Mouse (Mus musculus): ENCODE data around the gene Gpc3. TPM values are rescaled to one million over a fixed set of nuclear protein-coding genes. Genes with fewer than 3 reads are reported as not detected.

Gpc3 gene
- polyA plus RNA-seq, 1 experiment, result not detected

GRCm38 (mm10) chrX:52632688-52633324 lies 19.1 kb upstream of the Gpc3 start:
- 51% methylated on average over 7 of the region's 7 CpGs for WGBS
- TF ChIP-seq POLR2A (IDR thresholded peaks at IDR 0.05; ENCODE audit: insufficient read depth, low read depth, low read length) (no peak), CTCF (IDR thresholded peaks at IDR 0.05; ENCODE audit: insufficient read depth, low read depth, low read length) (no peak)

GRCm38 (mm10) chrX:52626963-52627716 lies 13.4 kb upstream of the Gpc3 start:
- H3K4me1 ChIP-seq (ENCODE audit: control insufficient read depth, insufficient read depth, low read length), result peaks cover 2% of the 10 kb centered on the region; the same call in 1 of the 2 replicates
- WGBS, result 69% methylated on average over 6 of the region's 6 CpGs
- no peak overlapping the region for H3K27ac ChIP-seq (ENCODE audit: insufficient read depth, low read depth, low read length)
- no peak for TF ChIP-seq POLR2A (IDR thresholded peaks at IDR 0.05; ENCODE audit: insufficient read depth, low read depth, low read length)
- no peak overlapping the region for H3K4me3 ChIP-seq (ENCODE audit: insufficient read depth, low read depth, low read length)

More at GRCm38 (mm10) chrX:52632688-52633324, 19.1 kb upstream of the Gpc3 start:
- Histone ChIP-seq H3K4me1 (ENCODE audit: control insufficient read depth, insufficient read depth, low read length) (peaks cover 2% of the 10 kb centered on the region; the same call in 1 of the 2 replicates), H3K27ac (ENCODE audit: insufficient read depth, low read depth, low read length) (no peak overlapping the region), H3K4me3 (ENCODE audit: insufficient read depth, low read depth, low read length) (no peak overlapping the region)

GRCm38 (mm10) chrX:52617813-52618212 lies 4.1 kb upstream of the Gpc3 start:
- WGBS, result 75% methylated on average over 3 of the region's 3 CpGs

GRCm38 (mm10) chrX:52616152-52616551 lies 2.4 kb upstream of the Gpc3 start:
- 84% methylated on average over 5 of the region's 5 CpGs for whole genome bisulfite sequencing
- Histone ChIP-seq H3K27ac (ENCODE audit: insufficient read depth, low read depth, low read length) (no peak overlapping the region), H3K4me3 (ENCODE audit: insufficient read depth, low read depth, low read length) (no peak overlapping the region), H3K4me1 (ENCODE audit: control insufficient read depth, insufficient read depth, low read length) (peaks cover 3% of the 10 kb centered on the region)
- no peak for TF ChIP-seq POLR2A (IDR thresholded peaks at IDR 0.05; ENCODE audit: insufficient read depth, low read depth, low read length)
- TF ChIP-seq CTCF (IDR thresholded peaks at IDR 0.05; ENCODE audit: insufficient read depth, low read depth, low read length), result no peak

More at GRCm38 (mm10) chrX:52617813-52618212, 4.1 kb upstream of the Gpc3 start:
- Histone ChIP-seq H3K27ac (ENCODE audit: insufficient read depth, low read depth, low read length) (no peak overlapping the region), H3K4me3 (ENCODE audit: insufficient read depth, low read depth, low read length) (no peak overlapping the region), H3K4me1 (ENCODE audit: control insufficient read depth, insufficient read depth, low read length) (no peaks in the 10 kb centered on the region; the same call in 1 of the 2 replicates)
- TF ChIP-seq POLR2A (IDR thresholded peaks at IDR 0.05; ENCODE audit: insufficient read depth, low read depth, low read length), result no peak
- TF ChIP-seq CTCF (IDR thresholded peaks at IDR 0.05; ENCODE audit: insufficient read depth, low read depth, low read length), result no peak

GRCm38 (mm10) chrX:52614031-52614381 lies 256 bp upstream of the Gpc3 start:
- Histone ChIP-seq H3K4me3 (ENCODE audit: insufficient read depth, low read depth, low read length) (peak overlapping the region; percentile 76), H3K27ac (ENCODE audit: insufficient read depth, low read depth, low read length) (no peak overlapping the region), H3K4me1 (ENCODE audit: control insufficient read depth, insufficient read depth, low read length) (peaks cover 3% of the 10 kb centered on the region)
- 27% methylated on average over 21 of the region's 23 CpGs for WGBS
- TF ChIP-seq CTCF (IDR thresholded peaks at IDR 0.05; ENCODE audit: insufficient read depth, low read depth, low read length) (no peak), POLR2A (IDR thresholded peaks at IDR 0.05; ENCODE audit: insufficient read depth, low read depth, low read length) (no peak)

- no peak for TF ChIP-seq POLR2A (IDR thresholded peaks at IDR 0.05; ENCODE audit: insufficient read depth, low read depth, low read length)
- TF ChIP-seq CTCF (IDR thresholded peaks at IDR 0.05; ENCODE audit: insufficient read depth, low read depth, low read length), result no peak
- 24% methylated on average over 12 of the region's 12 CpGs for WGBS
- Histone ChIP-seq H3K4me3 (ENCODE audit: insufficient read depth, low read depth, low read length) (peak overlapping the region; percentile 76), H3K27ac (ENCODE audit: insufficient read depth, low read depth, low read length) (no peak overlapping the region), H3K4me1 (ENCODE audit: control insufficient read depth, insufficient read depth, low read length) (peaks cover 3% of the 10 kb centered on the region)
Observed at GRCm38 (mm10) chrX:52612806-52613205, 944 bp downstream of the Gpc3 start.

GRCm38 (mm10) chrX:52611987-52612670 lies 1.6 kb downstream of the Gpc3 start:
- no peak for TF ChIP-seq CTCF (IDR thresholded peaks at IDR 0.05; ENCODE audit: insufficient read depth, low read depth, low read length)
- no peak for TF ChIP-seq POLR2A (IDR thresholded peaks at IDR 0.05; ENCODE audit: insufficient read depth, low read depth, low read length)
- Histone ChIP-seq H3K4me3 (ENCODE audit: insufficient read depth, low read depth, low read length) (peak overlapping the region; percentile 40), H3K27ac (ENCODE audit: insufficient read depth, low read depth, low read length) (no peak overlapping the region), H3K4me1 (ENCODE audit: control insufficient read depth, insufficient read depth, low read length) (peaks cover 3% of the 10 kb centered on the region)
- 21% methylated on average over 28 of the region's 28 CpGs for WGBS

- 25% methylated on average over 6 of the region's 6 CpGs for WGBS
- H3K27ac ChIP-seq (ENCODE audit: insufficient read depth, low read depth, low read length), result no peak overlapping the region
- no peak overlapping the region for H3K4me3 ChIP-seq (ENCODE audit: insufficient read depth, low read depth, low read length)
- TF ChIP-seq CTCF (IDR thresholded peaks at IDR 0.05; ENCODE audit: insufficient read depth, low read depth, low read length) (no peak), POLR2A (IDR thresholded peaks at IDR 0.05; ENCODE audit: insufficient read depth, low read depth, low read length) (no peak)
- H3K4me1 ChIP-seq (ENCODE audit: control insufficient read depth, insufficient read depth, low read length), result peaks cover 3% of the 10 kb centered on the region
Observed at GRCm38 (mm10) chrX:52611541-52611940, 2.2 kb downstream of the Gpc3 start.

GRCm38 (mm10) chrX:52603143-52603542 lies 10.6 kb downstream of the Gpc3 start:
- 74% methylated on average over 4 of the region's 4 CpGs for WGBS
- H3K27ac ChIP-seq (ENCODE audit: insufficient read depth, low read depth, low read length), result no peak overlapping the region
- no peak overlapping the region for H3K4me3 ChIP-seq (ENCODE audit: insufficient read depth, low read depth, low read length)
- TF ChIP-seq POLR2A (IDR thresholded peaks at IDR 0.05; ENCODE audit: insufficient read depth, low read depth, low read length), result no peak
- no peak for TF ChIP-seq CTCF (IDR thresholded peaks at IDR 0.05; ENCODE audit: insufficient read depth, low read depth, low read length)
- H3K4me1 ChIP-seq (ENCODE audit: control insufficient read depth, insufficient read depth, low read length), result no peaks in the 10 kb centered on the region

Data from olfactory bulb, adult 2 months (tissue).